Mouse (Mus musculus) lung, postnatal 0 days (tissue): ENCODE results near the gene Lsm2. TPM values are rescaled to one million over a fixed set of nuclear protein-coding genes. Genes with fewer than 3 reads are reported as not detected.
"Not testable (repeated sequence)": the region's sequence is repeated elsewhere in the genome, so short reads cannot be mapped to it uniquely, and the experiment has no call there.

ENCODE experiments used
- ATAC-seq: fragments of 200-750 bp; cut with Nextera tagmentation; 2 replicates; pipeline ENCODE4 v1.8.0; 2017; ENCODE audit warnings: moderate library complexity
- DNase-seq: peaks from one replicate; pipeline ENCODE4 v3.0.0-alpha.2; 2016; ENCODE audit warnings: low spot score
- H3K27ac ChIP-seq: fragments of 300-500 bp; sonication (generic); 2 replicates; pipeline ENCODE4 v1.5.1; 2014; ENCODE audit warnings: antibody characterized with exemption, mild to moderate bottlenecking, low read length, mixed read lengths
- H3K27me3 ChIP-seq: fragments of 300-500 bp; sonication (generic); replicated peaks from 2 replicates; pipeline ENCODE4 v1.6.1; 2014; ENCODE audit warnings: low read length, mixed read lengths; ENCODE audit not compliant: insufficient read depth
- H3K36me3 ChIP-seq: fragments of 300-500 bp; sonication (generic); 2 replicates; pipeline ENCODE4 v1.6.1; 2014; ENCODE audit warnings: low read length, mixed read lengths; ENCODE audit not compliant: insufficient read depth
- H3K4me1 ChIP-seq: fragments of 300-500 bp; sonication (generic); 2 replicates; pipeline ENCODE4 v1.6.1; 2014; ENCODE audit warnings: antibody characterized with exemption, low read depth, low read length, mixed read lengths; ENCODE audit not compliant: insufficient read depth
- H3K4me2 ChIP-seq: fragments of 300-500 bp; sonication (generic); replicated peaks from 2 replicates; pipeline ENCODE4 v1.6.1; 2014; ENCODE audit warnings: low read depth, mild to moderate bottlenecking, low read length, moderate library complexity, mixed read lengths
- H3K4me3 ChIP-seq: fragments of 300-500 bp; sonication (generic); 2 replicates; pipeline ENCODE4 v1.5.1; 2014; ENCODE audit warnings: low read depth, low read length
- H3K9ac ChIP-seq: fragments of 300-500 bp; sonication (generic); replicated peaks from 2 replicates; pipeline ENCODE4 v1.6.1; 2014; ENCODE audit warnings: low read depth, mild to moderate bottlenecking
- H3K9me3 ChIP-seq: fragments of 300-500 bp; sonication (generic); 2 replicates; pipeline ENCODE4 v1.6.1; 2016; ENCODE audit warnings: low read length, mixed read lengths
- CTCF ChIP-seq: IDR thresholded peaks from 2 replicates; pipeline ENCODE4 v1.5.1; 2016; ENCODE audit warnings: antibody characterized with exemption, mild to moderate bottlenecking
- EP300 ChIP-seq: IDR thresholded peaks from 2 replicates; pipeline ENCODE4 v1.6.1; 2016; ENCODE audit warnings: antibody characterized with exemption, mild to moderate bottlenecking, control low read depth
- WGBS: fragments of 180-500 bp; shearing (Covaris S2); extraction: QIAGEN DNeasy Blood & Tissue Kit; methylation state at CpG from one replicate; pipeline ENCODE4 v1.1.7; 2014; 5-methylcytosine and 5-hydroxymethylcytosine counted together
- polyA plus RNA-seq: library from polyadenylated mRNA; unstranded; fragments of >200 nt; fragmentation: Nextera tagmentation; extraction: Ambion mirVana; gene quantifications from 2 replicates; pipeline ENCODE4 v1.2.1, GENCODE M21; 2015

The Lsm2 gene
- polyA plus RNA-seq, 1 experiment from 2014 or later, result 55.4 TPM

- under 1% methylated on average over 15 of the region's 15 CpGs for WGBS
Measured at GRCm38 (mm10) chr17:34982328-34982727, 666 bp downstream of the Lsm2 start.

DNA sequence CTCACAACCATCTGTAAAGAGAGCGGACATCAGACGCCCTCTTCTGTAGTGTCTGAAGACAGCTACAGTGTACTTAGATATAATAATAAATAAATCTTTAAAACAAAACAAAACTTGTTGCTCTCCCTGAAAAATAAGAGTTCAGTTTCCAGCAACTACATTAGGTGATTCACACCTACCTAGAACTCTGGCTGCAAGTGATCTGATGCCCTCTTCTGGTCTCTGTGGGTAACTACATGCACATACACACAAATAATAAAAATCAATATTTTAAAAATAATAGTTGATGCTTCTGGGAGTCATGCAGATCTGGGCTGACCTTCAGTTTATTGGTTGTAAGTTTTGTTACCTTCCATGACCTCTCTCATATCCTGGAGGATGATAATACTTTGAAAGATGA, 2.6 kb downstream of the Lsm2 start:
- peaks cover 7% of the 10 kb centered on the region for H3K4me1 ChIP-seq
- no peaks in the 10 kb centered on the region for H3K27me3 ChIP-seq
- H3K36me3 ChIP-seq, result peaks cover 9% of the 10 kb centered on the region; the same call in 1 of the 2 replicates
- peak; percentile 74 for DNase-seq
- TF ChIP-seq CTCF, result peak; percentile 78
- TF ChIP-seq EP300, result no peak
- ATAC-seq, result no peak
- H3K4me2 ChIP-seq, result no peak overlapping the region
- H3K4me3 ChIP-seq, result no peak overlapping the region
- no peak overlapping the region for H3K9ac ChIP-seq
- no peaks in the 10 kb centered on the region for H3K9me3 ChIP-seq
- 77% methylated on average over 2 of the region's 2 CpGs for WGBS
- H3K27ac ChIP-seq, result no peak overlapping the region

More at GRCm38 (mm10) chr17:34982328-34982727, 666 bp downstream of the Lsm2 start:
- H3K9me3 ChIP-seq, result no peaks in the 10 kb centered on the region
- peaks cover 9% of the 10 kb centered on the region; the same call in 1 of the 2 replicates for H3K36me3 ChIP-seq
- H3K27ac ChIP-seq, result peak overlapping the region; percentile 92
- peak overlapping the region; percentile 56 for H3K9ac ChIP-seq
- peaks cover 7% of the 10 kb centered on the region for H3K4me1 ChIP-seq
- TF ChIP-seq CTCF (no peak), EP300 (no peak)
- ATAC-seq, result no peak
- no peaks in the 10 kb centered on the region for H3K27me3 ChIP-seq
- H3K4me2 ChIP-seq, result peak overlapping the region; percentile 86
- peak overlapping the region; percentile 58 for H3K4me3 ChIP-seq
- DNase-seq, result peak; percentile 31

- H3K4me2 ChIP-seq, result no peak overlapping the region
- H3K9me3 ChIP-seq, result no peaks in the 10 kb centered on the region
- H3K27ac ChIP-seq, result no peak overlapping the region
- H3K4me3 ChIP-seq, result no peak overlapping the region
- TF ChIP-seq CTCF (no peak), EP300 (no peak)
- H3K9ac ChIP-seq, result no peak overlapping the region
- no peaks in the 10 kb centered on the region for H3K27me3 ChIP-seq
- H3K4me1 ChIP-seq, result peaks cover 4% of the 10 kb centered on the region; the same call in 1 of the 2 replicates
- H3K36me3 ChIP-seq, result no peaks in the 10 kb centered on the region
- DNase-seq (no peak), ATAC-seq (no peak)
Measured at GRCm38 (mm10) chr17:34994751-34995150, 13.1 kb downstream of the Lsm2 start.

GRCm38 (mm10) chr17:34995192-34995591, 13.5 kb downstream of the Lsm2 start:
- H3K4me1 ChIP-seq, H3K27me3 ChIP-seq, ATAC-seq, H3K9me3 ChIP-seq, H3K9ac ChIP-seq, H3K27ac ChIP-seq, H3K4me3 ChIP-seq, H3K4me2 ChIP-seq, H3K36me3 ChIP-seq, DNase-seq: not testable (repeated sequence)
- 84% methylated on average over 4 of the region's 4 CpGs for WGBS

- not testable (repeated sequence) for H3K27ac ChIP-seq, H3K4me3 ChIP-seq, DNase-seq, H3K4me1 ChIP-seq, H3K27me3 ChIP-seq, H3K36me3 ChIP-seq, H3K9me3 ChIP-seq, H3K9ac ChIP-seq, ATAC-seq, H3K4me2 ChIP-seq
- 93% methylated on average over 4 of the region's 4 CpGs for WGBS
Measured at GRCm38 (mm10) chr17:34995927-34996326, 14.3 kb downstream of the Lsm2 start.

- Histone ChIP-seq H3K4me2 (no peak overlapping the region), H3K9ac (no peak overlapping the region), H3K27me3 (no peaks in the 10 kb centered on the region), H3K4me3 (no peak overlapping the region), H3K36me3 (no peaks in the 10 kb centered on the region), H3K4me1 (peaks cover 7% of the 10 kb centered on the region; the same call in 1 of the 2 replicates), H3K9me3 (no peaks in the 10 kb centered on the region), H3K27ac (no peak overlapping the region)
- 82% methylated on average over 12 of the region's 14 CpGs for WGBS
- DNase-seq (no peak), ATAC-seq (no peak)
- TF ChIP-seq CTCF (no peak), EP300 (no peak)
Measured at GRCm38 (mm10) chr17:34996411-34997141, 14.9 kb downstream of the Lsm2 start.

- H3K4me2 ChIP-seq, result no peak overlapping the region
- H3K27me3 ChIP-seq, result no peaks in the 10 kb centered on the region
- no peaks in the 10 kb centered on the region for H3K9me3 ChIP-seq
- DNase-seq (no peak), ATAC-seq (no peak)
- H3K4me3 ChIP-seq, result no peak overlapping the region
- H3K27ac ChIP-seq, result no peak overlapping the region
- H3K36me3 ChIP-seq, result no peaks in the 10 kb centered on the region
- H3K9ac ChIP-seq, result no peak overlapping the region
- peaks cover 11% of the 10 kb centered on the region; the same call in 1 of the 2 replicates for H3K4me1 ChIP-seq
- TF ChIP-seq EP300 (no peak), CTCF (no peak)
- WGBS, result 81% methylated on average over 5 of the region's 5 CpGs
Measured at GRCm38 (mm10) chr17:34997142-34997483, 15.5 kb downstream of the Lsm2 start.
